Mouse (Mus musculus) gastrocnemius, postnatal 10 days (tissue): ENCODE measurements around the gene Cerkl. TPM values are rescaled to one million over a fixed set of nuclear protein-coding genes. Genes with fewer than 3 reads are reported as not detected.

Experiments
- DNase-seq: peaks from one replicate; pipeline ENCODE4 v3.0.0; 2021; ENCODE audit warnings: mixed read lengths
- total RNA-seq, 2 experiments: library from RNA; stranded (reverse); gene quantifications; 2 replicates each; pipeline ENCODE4 v1.2.3; 2021

Cerkl gene
- total RNA-seq, 2 experiments from 2014 or later: 0.33 to 0.77 TPM

- no peak for DNase-seq
Measured at GRCm38 (mm10) chr2:79372486-79373200, 83.9 kb downstream of the Cerkl start.

GRCm38 (mm10) chr2:79372154-79372467 is 84.5 kb downstream of the Cerkl start:
- DNase-seq: no peak

- no peak for DNase-seq
Measured at GRCm38 (mm10) chr2:79371326-79372153, 85.0 kb downstream of the Cerkl start.

- DNase-seq: no peak
Measured at GRCm38 (mm10) chr2:79370711-79371312, 85.8 kb downstream of the Cerkl start.

- no peak for DNase-seq
Measured at GRCm38 (mm10) chr2:79369905-79370304, 86.7 kb downstream of the Cerkl start.

GRCm38 (mm10) chr2:79369061-79369524 is 87.5 kb downstream of the Cerkl start:
- no peak for DNase-seq

GRCm38 (mm10) chr2:79368661-79369060 is 87.9 kb downstream of the Cerkl start:
- no peak for DNase-seq

GRCm38 (mm10) chr2:79367451-79368450 is 88.8 kb downstream of the Cerkl start:
- no peak for DNase-seq

- no peak for DNase-seq
Measured at GRCm38 (mm10) chr2:79363920-79364319, 92.7 kb downstream of the Cerkl start.

- no peak for DNase-seq
Measured at GRCm38 (mm10) chr2:79362029-79362428, 94.6 kb downstream of the Cerkl start.

- DNase-seq: no peak
Measured at GRCm38 (mm10) chr2:79357835-79358234, 98.8 kb downstream of the Cerkl start.

GRCm38 (mm10) chr2:79354773-79355172 is 101.8 kb downstream of the Cerkl start:
- DNase-seq: no peak

GRCm38 (mm10) chr2:79352100-79352802 is 104.3 kb downstream of the Cerkl start:
- no peak for DNase-seq

- no peak for DNase-seq
Measured at GRCm38 (mm10) chr2:79351179-79352099, 105.1 kb downstream of the Cerkl start.

- DNase-seq: no peak
Measured at GRCm38 (mm10) chr2:79343115-79343514, 113.5 kb downstream of the Cerkl start.

GRCm38 (mm10) chr2:79339003-79339402 is 117.6 kb downstream of the Cerkl start:
- DNase-seq: no peak

- no peak for DNase-seq
Measured at GRCm38 (mm10) chr2:79336141-79336540, 120.4 kb downstream of the Cerkl start.

GRCm38 (mm10) chr2:79334661-79335060 is 121.9 kb downstream of the Cerkl start:
- no peak for DNase-seq

GRCm38 (mm10) chr2:79328079-79328478 is 128.5 kb downstream of the Cerkl start:
- no peak for DNase-seq
